In the genomic region with DNA sequence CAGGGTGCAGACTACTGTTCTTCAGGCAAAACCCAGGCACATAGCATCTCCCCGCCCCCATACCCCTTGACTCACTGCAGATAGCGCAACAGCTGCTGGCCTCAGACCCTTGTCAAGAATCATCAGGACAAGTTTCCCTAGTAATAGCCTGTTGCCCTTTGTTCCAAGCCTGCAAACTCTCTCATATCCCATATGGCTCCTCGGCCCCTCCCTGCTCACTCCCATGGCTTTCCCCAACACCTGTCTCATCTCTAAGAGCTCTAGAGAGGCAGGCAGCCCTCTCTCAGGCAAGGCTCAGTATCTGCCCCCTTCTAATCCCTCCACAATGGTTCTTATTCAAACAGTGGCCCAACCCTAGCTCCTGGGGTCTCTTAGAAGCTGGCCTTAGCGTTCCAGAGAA, we compare ENCODE assay signal across 10 mouse cellular contexts. TPM values are rescaled to one million over a fixed set of nuclear protein-coding genes. Genes with fewer than 3 reads are reported as not detected.
DNase-seq lines count a peak whose midpoint lies in the region; ATAC-seq and TF ChIP-seq lines count a peak whose summit lies in the region.
"Had no signal": no experiment of that assay in that cellular context is flagged by ENCODE, and none has a peak within 500 bp of the region (broad histone marks: within the 10 kb centered on the region; RNA-seq: fewer than 3 reads in every experiment).

No protein-coding gene starts in this region.

- H3K9ac ChIP-seq in lung, postnatal 0 days (replicated peaks; ENCODE audit: low read depth): no peak overlapping the region
- no peak overlapping the region for H3K9ac ChIP-seq in midbrain, embryonic 12.5 days (replicated peaks)
- H3K9ac ChIP-seq in stomach, postnatal 0 days (ENCODE audit: low read length): no peak overlapping the region

- H3K4me2 ChIP-seq in lung, postnatal 0 days (replicated peaks; ENCODE audit: low read depth, low read length): peak overlapping the region; percentile 98
- 0 out of 2 replicates have a peak overlapping the region, but pooled peaks have one; percentile 87 for H3K4me2 ChIP-seq in midbrain, embryonic 12.5 days (replicated peaks)
- peak overlapping the region; percentile 20; the same call in 1 of the 2 replicates for H3K4me2 ChIP-seq in stomach, postnatal 0 days (replicated peaks; ENCODE audit: low read depth)

- TF ChIP-seq CTCF in lung, postnatal 0 days (IDR thresholded peaks at IDR 0.05): no peak
- no peak for TF ChIP-seq CTCF in stomach, postnatal 0 days (IDR thresholded peaks at IDR 0.05; ENCODE audit: low read depth)

- no peak overlapping the region for H3K4me3 ChIP-seq in lung, postnatal 0 days (ENCODE audit: low read depth, low read length)
- H3K4me3 ChIP-seq in midbrain, embryonic 12.5 days: no peak overlapping the region
- H3K4me3 ChIP-seq in stomach, postnatal 0 days (ENCODE audit: low read depth, low read length): 0 out of 2 replicates have a peak overlapping the region, but pooled peaks have one; percentile 71

- no peaks in the 10 kb centered on the region for H3K9me3 ChIP-seq in lung, postnatal 0 days (ENCODE audit: low read length)
- H3K9me3 ChIP-seq in midbrain, embryonic 12.5 days: no peaks in the 10 kb centered on the region
- no peaks in the 10 kb centered on the region for H3K9me3 ChIP-seq in stomach, postnatal 0 days (ENCODE audit: control insufficient read depth, low read length)

- no peaks in the 10 kb centered on the region for H3K36me3 ChIP-seq in lung, postnatal 0 days (ENCODE audit: insufficient read depth, low read length)
- no peaks in the 10 kb centered on the region for H3K36me3 ChIP-seq in midbrain, embryonic 12.5 days
- H3K36me3 ChIP-seq in stomach, postnatal 0 days (ENCODE audit: control insufficient read depth, insufficient read depth, low read length): no peaks in the 10 kb centered on the region

- H3K27me3 ChIP-seq in lung, postnatal 0 days (replicated peaks; ENCODE audit: insufficient read depth, low read length): 0 out of 2 replicates have a peak, but pooled peaks cover 8% of the 10 kb centered on the region
- H3K27me3 ChIP-seq in midbrain, embryonic 12.5 days: peaks cover 62% of the 10 kb centered on the region
- H3K27me3 ChIP-seq in stomach, postnatal 0 days (ENCODE audit: control insufficient read depth, insufficient read depth, low read length): no peaks in the 10 kb centered on the region

- no peak for ATAC-seq in lung, postnatal 0 days
- no peak for ATAC-seq in midbrain, embryonic 12.5 days (ENCODE audit: low FRiP score, low read depth)
- ATAC-seq in stomach, postnatal 0 days (ENCODE audit: low FRiP score, low TSS enrichment): no peak

- TF ChIP-seq EP300 in lung, postnatal 0 days (IDR thresholded peaks at IDR 0.05): no peak
- no peak for TF ChIP-seq EP300 in stomach, postnatal 0 days (optimal IDR thresholded peaks at IDR 0.05)

- peak; percentile 52 to 71 for DNase-seq in cerebellum, adult 18-20 months
- DNase-seq in cerebellum, adult 11 months: no peak
- no peak for DNase-seq in lung, postnatal 0 days (ENCODE audit: low spot score)
- no peak for DNase-seq in lung, postnatal 4 days
- DNase-seq in stomach, postnatal 0 days (ENCODE audit: low spot score): no peak
- no peak for DNase-seq in ovary, postnatal 36 days (ENCODE audit: low spot score)
- no peak for DNase-seq in adrenal gland, adult 18-20 months (ENCODE audit: low spot score in 2 of 2)
- DNase-seq: right cerebral cortex, postnatal 25 days had no signal

- 42% methylated on average over 4 of the region's 4 CpGs for WGBS in lung, postnatal 0 days
- WGBS in midbrain, embryonic 12.5 days: 37% methylated on average over 4 of the region's 4 CpGs
- 44% methylated on average over 4 of the region's 4 CpGs for WGBS in stomach, postnatal 0 days

- H3K27ac ChIP-seq in lung, postnatal 0 days (ENCODE audit: low read length): 0 out of 2 replicates have a peak overlapping the region, but pooled peaks have one; percentile 1
- H3K27ac ChIP-seq in midbrain, embryonic 12.5 days (replicated peaks): no peak overlapping the region
- H3K27ac ChIP-seq in stomach, postnatal 0 days (replicated peaks): no peak overlapping the region; the same call in 1 of the 2 replicates

- H3K4me1 ChIP-seq in lung, postnatal 0 days (ENCODE audit: insufficient read depth, low read depth, low read length): peaks cover 15% of the 10 kb centered on the region; the same call in 1 of the 2 replicates
- peaks cover 26% of the 10 kb centered on the region for H3K4me1 ChIP-seq in midbrain, embryonic 12.5 days
- peaks cover 9% of the 10 kb centered on the region; the same call in 1 of the 2 replicates for H3K4me1 ChIP-seq in stomach, postnatal 0 days (replicated peaks; ENCODE audit: control insufficient read depth, insufficient read depth)

RNA-seq across cellular contexts. Expression of a gene that starts 2.1 kb away (rescaled TPM):
- 20.7 and 22.6 TPM in 2 replicates for polyA plus RNA-seq in lung, postnatal 0 days (2015; fragmentation: Nextera tagmentation; extraction: Ambion mirVana)
- polyA plus RNA-seq in midbrain, embryonic 12.5 days (2016; fragmentation: Nextera tagmentation; extraction: Ambion mirVana): 14.7 and 16.0 TPM in 2 replicates
- polyA plus RNA-seq in stomach, postnatal 0 days (2015; fragmentation: Nextera tagmentation; extraction: Ambion mirVana): 24.0 and 27.2 TPM in 2 replicates
- total RNA-seq in adrenal gland, adult 18-20 months (2021): 1 to 10 TPM; 2.3 to 2.5 TPM

RNA-seq across cellular contexts. Expression of a gene that starts 25.3 kb away (rescaled TPM):
- polyA plus RNA-seq in lung, postnatal 0 days (2015; fragmentation: Nextera tagmentation; extraction: Ambion mirVana): 21.3 TPM in 2 replicates
- polyA plus RNA-seq in midbrain, embryonic 12.5 days (2016; fragmentation: Nextera tagmentation; extraction: Ambion mirVana): not detected in 2 replicates
- 217 and 236 TPM in 2 replicates for polyA plus RNA-seq in stomach, postnatal 0 days (2015; fragmentation: Nextera tagmentation; extraction: Ambion mirVana)
- not detected for total RNA-seq in adrenal gland, adult 18-20 months (2021)
- total RNA-seq: megakaryocyte progenitor cell, adult 5-6 weeks had no signal

RNA-seq across cellular contexts. Expression of a gene that starts 55.2 kb away (rescaled TPM):
- polyA plus RNA-seq in lung, postnatal 0 days (2015; fragmentation: Nextera tagmentation; extraction: Ambion mirVana): 15.8 and 18.9 TPM in 2 replicates
- 34.7 and 36.9 TPM in 2 replicates for polyA plus RNA-seq in midbrain, embryonic 12.5 days (2016; fragmentation: Nextera tagmentation; extraction: Ambion mirVana)
- 22.4 and 23.8 TPM in 2 replicates for polyA plus RNA-seq in stomach, postnatal 0 days (2015; fragmentation: Nextera tagmentation; extraction: Ambion mirVana)
- 10 to 100 TPM; 12.8 to 14.9 TPM for total RNA-seq in adrenal gland, adult 18-20 months (2021)

RNA-seq across cellular contexts. Expression of a gene that starts 55.3 kb away (rescaled TPM):
- 109 and 114 TPM in 2 replicates for polyA plus RNA-seq in lung, postnatal 0 days (2015; fragmentation: Nextera tagmentation; extraction: Ambion mirVana)
- 81.4 and 89.3 TPM in 2 replicates for polyA plus RNA-seq in midbrain, embryonic 12.5 days (2016; fragmentation: Nextera tagmentation; extraction: Ambion mirVana)
- 161 and 163 TPM in 2 replicates for polyA plus RNA-seq in stomach, postnatal 0 days (2015; fragmentation: Nextera tagmentation; extraction: Ambion mirVana)
- 10 to 100 TPM; 74.5 to 78.6 TPM for total RNA-seq in adrenal gland, adult 18-20 months (2021)

Comparison
In these comparisons a context has a peak if more than half of its experiments do, and no peak if none do; other contexts are left out.
1. DNase-seq: peak in cerebellum, adult 18-20 months (2 of 2); none in cerebellum, adult 11 months (single experiment), lung, postnatal 0 days (single experiment), lung, postnatal 4 days (0 of 2), stomach, postnatal 0 days (single experiment), ovary, postnatal 36 days (single experiment) and adrenal gland, adult 18-20 months (0 of 2).
2. H3K4me2 ChIP-seq: peak in every context shown above with its lines; median percentile 98 in lung, postnatal 0 days; 87 in midbrain, embryonic 12.5 days; 20 in stomach, postnatal 0 days.
3. RNA of a gene that starts 25.3 kb away (polyA plus RNA-seq): 217 to 236 TPM in stomach, postnatal 0 days and 21.3 TPM in lung, postnatal 0 days; not detected in midbrain, embryonic 12.5 days; every median in the first group is over 10 times any median in the second.